Mouse (Mus musculus): ENCODE results near the gene Atp6v0e.
A peak's percentile ranks its signal among the peaks of the same experiment; 100 is the strongest.

The Atp6v0e gene

GRCm38 (mm10) chr17:26715271-26715758 is 52.3 kb downstream of the Atp6v0e start, which contains the start of gene Crebrf:
Gene Crebrf (plus strand): TSS chr17:26715650.
- TF ChIP-seq GATA4 (IDR thresholded peaks at IDR 0.05; ENCODE audit: insufficient replicate concordance, low read length) = peak; percentile 32; the same call in 1 of the 2 replicates

- no peak for TF ChIP-seq GATA4 (IDR thresholded peaks at IDR 0.05; ENCODE audit: insufficient replicate concordance, low read length)
Measured at GRCm38 (mm10) chr17:26715916-26716717, 53.1 kb downstream of the Atp6v0e start.

- TF ChIP-seq GATA4 (IDR thresholded peaks at IDR 0.05; ENCODE audit: insufficient replicate concordance, low read length) = no peak
Measured at GRCm38 (mm10) chr17:26717868-26718267, 54.8 kb downstream of the Atp6v0e start.

GRCm38 (mm10) chr17:26719405-26719804 is 56.4 kb downstream of the Atp6v0e start:
- TF ChIP-seq GATA4 (IDR thresholded peaks at IDR 0.05; ENCODE audit: insufficient replicate concordance, low read length) = no peak

GRCm38 (mm10) chr17:26721802-26722201 is 58.8 kb downstream of the Atp6v0e start:
- no peak for TF ChIP-seq GATA4 (IDR thresholded peaks at IDR 0.05; ENCODE audit: insufficient replicate concordance, low read length)

GRCm38 (mm10) chr17:26724790-26725189 is 61.8 kb downstream of the Atp6v0e start:
- TF ChIP-seq GATA4 (IDR thresholded peaks at IDR 0.05; ENCODE audit: insufficient replicate concordance, low read length) = no peak

GRCm38 (mm10) chr17:26726674-26727073 is 63.6 kb downstream of the Atp6v0e start:
- no peak for TF ChIP-seq GATA4 (IDR thresholded peaks at IDR 0.05; ENCODE audit: insufficient replicate concordance, low read length)

GRCm38 (mm10) chr17:26727110-26727755 is 64.2 kb downstream of the Atp6v0e start:
- TF ChIP-seq GATA4 (IDR thresholded peaks at IDR 0.05; ENCODE audit: insufficient replicate concordance, low read length) = no peak

GRCm38 (mm10) chr17:26742581-26742980 is 79.5 kb downstream of the Atp6v0e start:
- TF ChIP-seq GATA4 (IDR thresholded peaks at IDR 0.05; ENCODE audit: insufficient replicate concordance, low read length) = no peak

GRCm38 (mm10) chr17:26743294-26743693 is 80.3 kb downstream of the Atp6v0e start:
- TF ChIP-seq GATA4 (IDR thresholded peaks at IDR 0.05; ENCODE audit: insufficient replicate concordance, low read length) = no peak
